Mouse (Mus musculus) embryonic fibroblast, embryonic 13.5 days (primary cell): ENCODE results near the gene Ldb2.

Experiments used
- CTCF ChIP-seq: IDR thresholded peaks from 2 replicates; pipeline ENCODE4 v1.5.1; 2011; ENCODE audit warnings: mild to moderate bottlenecking, control low read depth, low read length, moderate library complexity, borderline replicate concordance; ENCODE audit not compliant: insufficient read depth
- POLR2A ChIP-seq: IDR thresholded peaks from 2 replicates; pipeline ENCODE4 v1.6.1; 2011; ENCODE audit warnings: low read depth, mild to moderate bottlenecking, control low read depth, low read length, moderate library complexity

DNA sequence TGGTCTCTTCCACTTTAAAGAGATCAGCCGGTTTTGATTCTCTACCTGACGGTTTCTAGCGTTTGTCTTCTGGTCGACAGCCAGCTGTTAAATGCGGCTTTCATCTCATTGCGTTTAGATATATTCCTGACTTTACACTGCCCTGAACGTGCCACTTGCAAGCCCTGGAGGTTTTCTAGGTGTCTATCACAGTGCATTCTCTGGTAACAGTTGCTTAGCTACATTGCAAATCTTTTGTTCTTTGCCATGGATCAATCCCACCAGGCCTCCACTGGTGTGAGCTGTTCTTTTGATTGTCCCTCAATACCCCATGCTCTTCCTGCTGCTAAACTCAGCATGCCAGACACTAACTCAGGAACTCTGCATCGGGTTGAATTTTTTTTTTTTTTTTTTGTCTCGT is 145.1 kb downstream of the Ldb2 start:
- TF ChIP-seq CTCF, result no peak
- no peak for TF ChIP-seq POLR2A
